Mouse (Mus musculus) cerebellum, postnatal 4 days (tissue): ENCODE measurements at regions not wholly inside any gene's neighbourhood (a gene's known extent, or its start where the extent isn't known, plus 50 kb on each side); places are given as distances from the start of the nearest gene placed in this dataset.

Source experiments
- DNase-seq, 2 experiments: peaks; one replicate each; pipeline ENCODE4 v3.0.0; 2022; ENCODE audit warnings: low spot score in 2 of 2, mixed read lengths in 1 of 2

DNA sequence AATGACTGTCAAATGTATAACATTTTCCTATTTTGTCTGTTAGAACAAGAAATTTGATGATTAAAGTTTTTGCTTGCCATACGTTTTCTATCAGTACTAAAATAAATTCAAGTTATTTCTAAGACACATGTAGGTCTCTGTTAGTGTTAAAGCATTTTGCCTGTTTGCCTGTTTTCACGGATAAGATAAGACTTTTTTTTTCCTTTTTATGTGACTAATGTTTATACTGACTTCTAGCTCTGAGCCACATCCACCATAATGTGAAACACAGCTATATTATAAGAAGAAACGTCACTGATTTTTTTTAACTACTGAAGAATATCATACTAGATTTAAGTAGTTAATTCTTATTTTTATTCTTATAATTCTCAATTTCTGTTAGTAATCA, 1012.6 kb downstream of the Cdh8 start:
- DNase-seq, result no peak

DNA sequence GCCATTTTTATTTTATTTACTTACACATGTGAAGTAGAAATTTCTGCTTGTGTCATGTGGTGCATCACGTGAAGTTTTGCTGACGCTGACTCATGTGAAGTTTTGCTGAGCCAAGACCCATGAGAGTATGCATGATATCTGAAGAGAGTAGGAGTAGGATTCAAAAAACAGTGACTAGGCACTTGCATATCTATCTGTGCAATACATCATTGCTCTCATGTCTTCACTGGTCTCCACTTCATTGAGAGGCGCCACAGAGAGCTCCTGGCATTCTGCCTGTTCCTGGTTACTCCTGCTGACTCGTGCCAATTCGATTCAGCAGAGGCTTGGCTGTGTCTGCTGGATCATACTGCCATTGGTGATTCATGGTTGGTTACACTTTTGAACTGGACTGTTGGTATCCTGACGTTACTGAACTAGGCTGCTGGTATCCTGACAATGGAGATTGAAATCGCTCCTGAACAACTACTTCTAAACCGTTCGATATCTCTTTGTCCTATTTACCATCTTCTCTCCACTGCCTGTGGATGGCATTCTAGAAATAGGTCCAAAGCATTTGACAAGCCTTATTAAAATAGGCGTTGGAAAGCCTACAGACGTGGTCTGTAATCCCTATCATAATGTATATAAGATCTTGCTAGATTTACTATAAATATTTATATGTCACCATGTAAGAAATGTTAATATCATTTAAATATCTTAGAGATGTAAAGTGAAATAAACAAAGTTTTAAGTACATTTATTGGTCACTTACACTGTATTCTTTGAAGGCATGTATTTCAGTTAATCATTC, 1013.2 kb downstream of the Cdh8 start:
- peak in 1 of 2 experiments; percentile 49 for DNase-seq

DNA sequence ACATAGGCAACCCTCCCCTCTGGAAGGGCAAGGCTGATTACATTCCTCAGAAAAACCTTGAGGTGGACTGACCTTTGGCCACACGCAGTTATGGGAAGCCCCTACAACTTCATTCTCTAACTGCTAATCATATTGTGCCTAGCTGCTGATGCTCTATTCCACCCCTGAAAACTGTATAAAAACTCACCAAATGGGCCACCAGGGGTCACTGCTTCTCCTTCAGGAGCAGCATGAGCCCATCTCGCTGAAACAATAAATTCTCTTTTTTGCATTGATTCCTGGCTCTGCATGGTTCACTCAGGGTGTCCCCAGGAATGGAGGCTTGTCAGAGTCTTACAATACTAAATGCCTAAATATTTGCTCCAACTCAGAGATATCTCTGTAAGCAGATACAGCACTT, 1034.5 kb downstream of the Cdh8 start:
- peak in 1 of 2 experiments; percentile 2 for DNase-seq

DNA sequence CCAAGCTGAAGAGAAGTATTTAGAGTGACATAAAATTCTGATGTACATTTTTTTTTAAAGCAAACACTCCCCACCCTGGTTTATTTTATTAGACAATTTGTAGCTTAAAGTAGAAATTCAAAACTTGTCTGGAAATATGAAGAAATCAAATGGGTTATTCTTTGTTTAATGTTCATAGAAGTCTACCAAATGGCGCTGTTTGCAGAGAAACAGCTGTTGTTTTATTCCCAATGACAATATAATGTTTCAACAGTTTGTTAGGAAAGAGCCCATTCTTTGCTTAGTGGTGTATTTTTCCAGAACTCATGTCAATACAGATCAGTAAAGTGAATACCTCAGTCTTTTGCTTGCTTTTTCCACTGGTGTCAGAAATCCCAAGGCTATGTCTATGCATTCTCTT, 1035.9 kb downstream of the Cdh8 start:
- no peak for DNase-seq

DNA sequence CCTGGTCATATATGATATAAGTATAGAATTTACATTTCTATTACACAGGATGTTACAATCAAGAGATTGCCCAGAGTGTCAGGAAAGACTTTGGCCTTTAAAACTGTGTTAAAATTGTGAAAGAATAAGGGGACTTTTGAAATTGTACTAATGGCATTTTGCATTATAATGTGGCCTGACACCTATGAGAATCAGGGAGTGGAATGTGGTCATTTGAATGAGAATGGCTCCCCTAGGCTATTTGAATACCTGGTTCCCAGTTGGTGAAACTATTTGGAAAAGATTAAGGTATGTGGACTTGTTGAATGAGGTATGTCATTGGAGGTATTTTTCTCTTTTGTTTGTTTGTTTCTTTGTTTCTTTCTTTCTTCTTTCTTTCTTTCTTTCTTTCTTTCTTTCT, 1038.5 kb downstream of the Cdh8 start:
- DNase-seq, result no peak

DNA sequence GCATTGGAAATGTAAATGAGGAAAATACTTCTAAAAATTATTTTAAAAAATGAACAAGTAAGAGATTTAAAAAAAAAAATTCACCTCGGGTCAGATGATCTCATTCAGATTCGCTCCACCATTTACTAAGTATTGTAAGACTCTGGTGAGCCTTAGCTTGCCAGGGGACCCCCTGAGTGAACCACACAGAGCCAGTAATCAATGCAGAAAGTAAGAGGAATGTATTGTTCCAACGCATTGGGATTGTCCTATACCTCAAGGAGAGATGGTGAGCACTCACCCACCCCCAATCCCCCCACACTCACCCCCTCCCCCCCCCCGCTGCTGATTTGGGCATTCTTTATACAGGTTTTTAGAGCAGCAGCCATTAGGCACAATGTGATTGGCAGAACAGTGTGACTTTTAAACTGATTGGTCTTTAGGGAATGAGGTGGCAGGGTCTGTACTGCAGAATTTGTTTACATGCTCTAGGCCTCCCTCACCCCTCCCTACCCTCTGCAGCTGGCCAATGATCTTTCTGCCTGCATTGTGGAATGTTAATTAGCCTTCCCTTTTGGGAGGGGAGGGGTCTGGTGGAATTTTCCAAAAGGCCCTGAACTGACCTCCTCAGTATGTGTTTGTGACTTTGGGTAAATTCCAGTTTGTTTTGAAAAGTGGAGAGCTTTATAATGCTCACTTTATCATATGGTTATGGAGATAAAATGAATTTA, 1043.4 kb downstream of the Cdh8 start:
- no peak for DNase-seq

DNA sequence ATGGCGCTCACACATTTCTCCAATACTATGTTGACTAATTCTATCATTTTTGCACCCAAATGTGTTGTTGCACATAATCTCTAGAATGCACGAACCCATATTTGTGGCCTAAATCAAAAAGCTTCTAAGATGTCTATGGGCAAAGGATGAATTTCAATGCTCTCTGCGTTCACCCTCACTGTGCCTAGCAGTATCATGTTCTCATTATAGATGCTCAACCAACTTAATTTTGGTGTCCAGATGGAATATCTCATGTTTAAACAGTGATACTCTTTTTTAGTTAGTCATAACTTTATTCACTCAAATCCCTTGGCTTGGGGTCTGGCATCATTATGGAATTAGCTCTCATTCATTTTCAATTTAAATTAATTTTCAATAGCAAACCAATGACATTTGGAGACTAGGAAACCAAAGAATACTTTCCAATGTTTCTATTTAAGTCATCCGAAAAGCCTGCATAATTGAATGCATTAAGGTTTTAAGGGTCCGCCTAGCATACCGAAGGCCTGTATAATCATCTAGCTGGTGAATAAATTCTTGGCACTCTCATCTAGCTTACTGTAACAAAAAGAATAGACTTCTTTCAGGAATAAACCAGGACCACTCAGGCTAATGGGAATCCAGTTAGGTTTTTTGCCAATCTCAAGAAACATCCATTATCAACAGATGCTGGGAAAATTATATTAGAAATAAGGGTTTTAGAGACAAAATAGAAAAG, 1050.7 kb downstream of the Cdh8 start:
- no peak for DNase-seq

DNA sequence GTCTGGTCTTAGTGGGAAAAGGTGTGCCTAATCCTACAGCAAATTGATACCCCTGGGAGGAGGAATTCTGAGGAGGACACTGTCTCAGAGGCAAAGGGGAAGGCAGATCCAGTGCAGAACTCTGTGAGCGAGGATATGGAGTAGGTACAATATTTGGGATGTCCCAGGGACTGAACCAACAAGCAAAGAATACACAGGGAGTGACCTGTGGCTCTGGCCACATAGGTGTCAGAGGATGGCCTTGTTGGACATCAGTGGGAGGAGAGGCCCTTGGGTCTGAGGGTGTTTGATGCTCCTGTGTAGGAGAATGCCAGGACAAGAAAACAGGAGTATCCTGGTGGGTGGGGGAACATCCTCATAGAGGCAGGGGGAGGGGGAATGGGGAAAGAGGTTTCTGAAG, 1079.0 kb downstream of the Cdh8 start:
- DNase-seq, result no peak

DNA sequence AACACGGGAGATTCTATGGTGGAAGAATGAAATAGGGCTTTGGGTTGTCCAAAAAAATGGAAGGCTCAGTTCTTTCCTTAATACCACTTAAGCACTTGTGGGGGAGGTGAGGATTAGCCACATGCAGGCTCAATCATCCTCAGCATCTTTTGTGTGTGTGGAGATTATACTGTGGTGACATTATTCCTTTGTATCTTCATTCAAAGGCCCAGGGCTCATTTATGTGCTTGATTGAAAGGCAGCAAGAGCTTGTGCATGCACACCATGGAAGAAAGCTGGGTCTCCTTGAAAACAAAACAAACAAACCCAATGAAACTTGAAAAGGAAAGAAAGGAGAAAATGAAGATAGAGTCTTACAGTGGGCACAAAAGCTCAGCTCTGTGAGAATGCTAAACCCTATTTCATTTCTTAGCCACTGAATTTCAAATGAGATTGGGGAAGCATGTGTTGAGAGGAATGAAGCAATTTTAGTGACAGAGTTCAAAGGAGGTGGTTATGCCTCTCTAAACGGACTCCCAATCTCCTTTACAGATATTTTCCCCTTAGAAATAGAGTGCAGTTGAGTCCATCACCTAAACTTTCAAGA, 1106.8 kb downstream of the Cdh8 start:
- DNase-seq, result no peak

DNA sequence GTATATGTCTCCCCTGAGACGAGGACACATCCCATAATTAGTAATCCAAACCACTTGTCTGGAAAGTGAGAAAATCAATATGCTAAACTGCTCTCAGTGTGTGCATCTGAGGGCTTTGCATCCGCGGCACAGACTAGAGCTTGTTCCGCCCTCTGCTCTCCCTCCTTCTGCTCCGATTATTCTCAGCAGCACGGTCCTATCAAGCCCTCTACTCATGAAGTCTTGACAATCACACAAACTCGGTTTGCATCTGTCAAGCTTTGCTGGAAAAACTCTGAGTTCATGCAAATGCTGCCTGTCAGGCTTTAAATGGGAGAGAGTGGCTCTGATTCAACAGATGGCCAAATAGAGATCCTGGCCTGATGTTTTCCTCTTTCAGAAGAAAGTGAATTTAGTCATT, 1121.3 kb downstream of the Cdh8 start:
- no peak for DNase-seq

DNA sequence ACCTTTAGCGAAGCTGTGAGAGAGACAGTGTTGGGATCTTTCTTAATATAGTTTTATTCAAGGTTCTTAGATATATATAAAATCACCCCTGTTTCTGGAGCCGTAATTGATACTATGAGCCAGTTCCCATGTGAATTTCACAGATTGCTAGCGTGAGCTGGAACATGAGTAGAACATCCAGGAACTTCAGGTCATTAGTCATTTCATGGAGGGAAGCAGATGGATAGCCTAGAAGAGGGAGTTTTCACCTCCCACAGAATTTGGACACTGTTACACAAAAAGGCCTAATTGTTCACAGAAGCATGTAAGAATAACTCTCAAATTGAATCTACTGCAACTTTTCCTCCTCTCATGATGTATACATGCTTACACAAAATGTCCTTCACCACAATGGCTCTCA, 1156.0 kb downstream of the Cdh8 start:
- DNase-seq, result no peak

DNA sequence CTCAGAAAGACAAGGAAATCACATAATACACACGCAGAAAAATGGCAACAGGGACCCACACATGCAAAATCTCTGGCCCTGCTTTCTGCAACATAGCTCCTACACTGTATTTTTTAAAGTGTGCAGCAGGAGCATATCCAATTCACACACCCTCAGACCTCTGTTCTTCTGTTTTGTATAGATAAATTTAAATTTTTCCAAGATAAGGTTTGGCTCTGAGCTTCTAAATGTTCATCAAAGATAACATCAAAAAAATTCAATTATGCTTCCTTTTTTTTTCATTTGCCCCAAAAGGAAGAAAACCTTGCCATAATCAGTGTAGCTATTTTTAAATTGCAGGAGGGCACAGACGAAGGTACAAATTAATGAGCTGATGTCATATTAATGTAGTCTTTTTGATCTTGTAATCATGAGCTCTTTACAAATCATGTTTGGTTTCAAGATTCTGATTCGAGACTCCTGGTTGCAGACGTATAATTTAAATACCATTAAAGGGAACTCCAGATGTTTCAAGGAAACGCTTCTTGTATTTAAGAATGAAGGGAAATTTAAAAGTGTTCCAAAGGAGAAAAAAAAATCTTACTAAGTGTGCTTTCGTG, 1172.8 kb downstream of the Cdh8 start:
- no peak for DNase-seq

DNA sequence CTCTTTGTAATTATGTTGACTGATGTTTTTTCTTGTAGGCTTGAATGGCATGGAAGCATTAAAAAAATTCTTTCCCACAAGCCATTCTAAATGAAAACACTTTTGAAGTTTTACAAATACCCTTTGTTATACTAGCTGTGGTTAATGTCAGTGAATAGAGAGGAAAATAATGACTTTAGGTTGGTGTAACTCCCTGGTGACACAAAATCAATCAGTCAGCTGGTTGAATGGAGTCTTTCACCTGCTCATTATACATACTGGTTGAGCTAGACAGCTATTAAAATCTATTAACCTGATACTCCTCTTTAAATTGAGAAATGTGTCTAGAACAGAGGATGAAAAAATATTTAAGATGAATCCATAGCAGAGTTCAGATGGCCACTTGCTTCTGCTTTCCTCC, 1202.3 kb downstream of the Cdh8 start:
- DNase-seq, result no peak
